Mouse (Mus musculus): ENCODE results near the gene Usp37. TPM values are rescaled to one million over a fixed set of nuclear protein-coding genes. Genes with fewer than 3 reads are reported as not detected.

The Usp37 gene
- polyA plus RNA-seq, 1 experiment from 2014 or later, result 9.2 TPM

GRCm38 (mm10) chr1:74390287-74390906 is 153.7 kb downstream of the Usp37 start:
- peak overlapping the region; percentile 23 for H3K4me3 ChIP-seq (ENCODE audit: low read depth, low read length)
- peak; percentile 87 for TF ChIP-seq CTCF (IDR thresholded peaks at IDR 0.05; ENCODE audit: low read depth)
- H3K9me3 ChIP-seq (ENCODE audit: control insufficient read depth), result no peaks in the 10 kb centered on the region
- H3K4me1 ChIP-seq (replicated peaks; ENCODE audit: control insufficient read depth, insufficient read depth, low read length), result peaks cover 5% of the 10 kb centered on the region
- H3K9ac ChIP-seq (ENCODE audit: low read depth, low read length), result peak overlapping the region; percentile 24; the same call in 1 of the 2 replicates
- H3K4me2 ChIP-seq (replicated peaks; ENCODE audit: low read depth), result peak overlapping the region; percentile 96
- H3K36me3 ChIP-seq (ENCODE audit: control insufficient read depth, insufficient read depth), result peaks cover 20% of the 10 kb centered on the region
- 4% methylated on average over 21 of the region's 21 CpGs for WGBS
- peak overlapping the region; percentile 46; the same call in 1 of the 2 replicates for H3K27ac ChIP-seq (ENCODE audit: low read depth, low read length)
- H3K27me3 ChIP-seq (replicated peaks; ENCODE audit: control insufficient read depth, insufficient read depth, low read length), result no peaks in the 10 kb centered on the region
- ATAC-seq, result no peak

GRCm38 (mm10) chr1:74389831-74390286 is 154.2 kb downstream of the Usp37 start:
- Histone ChIP-seq H3K27me3 (replicated peaks; ENCODE audit: control insufficient read depth, insufficient read depth, low read length) (no peaks in the 10 kb centered on the region), H3K4me3 (ENCODE audit: low read depth, low read length) (peak overlapping the region; percentile 23), H3K27ac (ENCODE audit: low read depth, low read length) (peak overlapping the region; percentile 46), H3K9me3 (ENCODE audit: control insufficient read depth) (no peaks in the 10 kb centered on the region), H3K4me2 (replicated peaks; ENCODE audit: low read depth) (peak overlapping the region; percentile 96), H3K4me1 (replicated peaks; ENCODE audit: control insufficient read depth, insufficient read depth, low read length) (peaks cover 5% of the 10 kb centered on the region), H3K36me3 (ENCODE audit: control insufficient read depth, insufficient read depth) (peaks cover 15% of the 10 kb centered on the region), H3K9ac (ENCODE audit: low read depth, low read length) (0 out of 2 replicates have a peak overlapping the region, but pooled peaks have one; percentile 24)
- WGBS, result 5% methylated on average over 29 of the region's 29 CpGs
- no peak for ATAC-seq
- TF ChIP-seq CTCF (IDR thresholded peaks at IDR 0.05; ENCODE audit: low read depth), result no peak

GRCm38 (mm10) chr1:74388398-74388920 is 155.6 kb downstream of the Usp37 start:
- no peak overlapping the region for H3K27ac ChIP-seq (ENCODE audit: low read depth, low read length)
- 79% methylated on average over 7 of the region's 7 CpGs for WGBS
- no peak overlapping the region for H3K4me2 ChIP-seq (replicated peaks; ENCODE audit: low read depth)
- no peaks in the 10 kb centered on the region for H3K27me3 ChIP-seq (replicated peaks; ENCODE audit: control insufficient read depth, insufficient read depth, low read length)
- H3K9ac ChIP-seq (ENCODE audit: low read depth, low read length), result no peak overlapping the region
- H3K4me3 ChIP-seq (ENCODE audit: low read depth, low read length), result no peak overlapping the region
- no peaks in the 10 kb centered on the region for H3K9me3 ChIP-seq (ENCODE audit: control insufficient read depth)
- TF ChIP-seq CTCF (IDR thresholded peaks at IDR 0.05; ENCODE audit: low read depth), result no peak
- H3K36me3 ChIP-seq (ENCODE audit: control insufficient read depth, insufficient read depth), result peaks cover under 1% of the 10 kb centered on the region; the same call in 1 of the 2 replicates
- peaks cover 5% of the 10 kb centered on the region for H3K4me1 ChIP-seq (replicated peaks; ENCODE audit: control insufficient read depth, insufficient read depth, low read length)
- no peak for ATAC-seq

DNA sequence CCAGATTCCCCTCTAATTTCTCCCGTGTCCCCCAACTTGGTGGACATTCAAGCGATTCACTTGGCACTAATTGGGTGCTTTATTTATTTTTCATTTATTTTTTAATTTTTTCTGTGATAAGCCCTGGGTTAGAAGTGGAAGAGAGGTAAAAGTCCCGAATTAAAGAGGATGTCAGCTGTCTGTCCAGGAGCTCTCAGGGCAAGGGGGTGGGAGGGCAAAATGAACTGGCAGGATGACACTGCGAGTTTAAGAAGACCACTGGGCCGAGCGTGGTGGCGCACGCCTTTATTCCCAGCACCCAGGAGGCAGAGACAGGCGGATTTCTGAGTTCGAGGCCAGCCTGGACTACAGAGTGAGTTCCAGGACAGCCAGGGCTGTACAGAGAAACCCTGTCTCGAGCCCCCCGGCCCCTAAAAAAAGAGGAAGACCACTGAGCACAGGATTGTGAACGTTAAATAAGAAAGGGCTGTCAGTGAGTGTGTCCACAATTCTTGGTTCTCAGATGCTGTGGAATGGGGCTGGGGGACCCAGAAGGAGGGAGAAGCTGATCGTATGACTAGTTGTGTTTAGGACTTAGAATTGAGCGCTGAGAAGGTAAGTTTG is 156.6 kb downstream of the Usp37 start:
- no peaks in the 10 kb centered on the region for H3K27me3 ChIP-seq (replicated peaks; ENCODE audit: control insufficient read depth, insufficient read depth, low read length)
- H3K4me3 ChIP-seq (ENCODE audit: low read depth, low read length), result peak overlapping the region; percentile 45
- peaks cover 5% of the 10 kb centered on the region for H3K4me1 ChIP-seq (replicated peaks; ENCODE audit: control insufficient read depth, insufficient read depth, low read length)
- H3K9me3 ChIP-seq (ENCODE audit: control insufficient read depth), result no peaks in the 10 kb centered on the region
- H3K27ac ChIP-seq (ENCODE audit: low read depth, low read length), result peak overlapping the region; percentile 98
- H3K4me2 ChIP-seq (replicated peaks; ENCODE audit: low read depth), result peak overlapping the region; percentile 65
- 57% methylated on average over 15 of the region's 15 CpGs for WGBS
- no peak for TF ChIP-seq CTCF (IDR thresholded peaks at IDR 0.05; ENCODE audit: low read depth)
- H3K9ac ChIP-seq (ENCODE audit: low read depth, low read length), result no peak overlapping the region; the same call in 1 of the 2 replicates
- no peaks in the 10 kb centered on the region; the same call in 1 of the 2 replicates for H3K36me3 ChIP-seq (ENCODE audit: control insufficient read depth, insufficient read depth)
- no peak for ATAC-seq

- Histone ChIP-seq H3K27me3 (replicated peaks; ENCODE audit: control insufficient read depth, insufficient read depth, low read length) (no peaks in the 10 kb centered on the region), H3K4me3 (ENCODE audit: low read depth, low read length) (peak overlapping the region; percentile 45), H3K36me3 (ENCODE audit: control insufficient read depth, insufficient read depth) (no peaks in the 10 kb centered on the region; the same call in 1 of the 2 replicates), H3K9me3 (ENCODE audit: control insufficient read depth) (no peaks in the 10 kb centered on the region), H3K4me2 (replicated peaks; ENCODE audit: low read depth) (peak overlapping the region; percentile 65), H3K27ac (ENCODE audit: low read depth, low read length) (peak overlapping the region; percentile 98), H3K4me1 (replicated peaks; ENCODE audit: control insufficient read depth, insufficient read depth, low read length) (peaks cover 5% of the 10 kb centered on the region; the same call in 1 of the 2 replicates), H3K9ac (ENCODE audit: low read depth, low read length) (peak overlapping the region; percentile 61)
- whole genome bisulfite sequencing, result 0% methylated on average over 26 of the region's 26 CpGs
- ATAC-seq, result peak; percentile 75
- peak; percentile 78 for TF ChIP-seq CTCF (IDR thresholded peaks at IDR 0.05; ENCODE audit: low read depth)
Measured at GRCm38 (mm10) chr1:74386714-74387385, 157.2 kb downstream of the Usp37 start.

DNA sequence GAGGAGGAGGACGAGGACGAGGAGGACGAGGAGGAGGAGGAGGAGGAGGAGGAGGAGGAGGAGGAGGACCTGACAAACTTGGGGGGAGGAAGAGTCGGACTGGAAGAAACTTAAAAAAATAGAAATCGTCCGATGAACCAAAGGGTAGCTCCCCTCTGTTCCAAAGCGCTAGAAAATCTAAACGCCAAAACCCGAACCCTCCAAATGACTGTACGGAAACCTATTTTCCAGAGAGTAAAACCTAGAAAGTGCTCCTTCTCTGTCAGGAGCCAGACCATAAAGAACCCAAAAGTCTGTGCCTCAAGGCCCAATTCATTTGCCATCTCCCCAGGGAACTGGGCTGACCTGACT is 157.7 kb downstream of the Usp37 start:
- ATAC-seq, result no peak
- Histone ChIP-seq H3K4me3 (ENCODE audit: low read depth, low read length) (peak overlapping the region; percentile 45), H3K27me3 (replicated peaks; ENCODE audit: control insufficient read depth, insufficient read depth, low read length) (no peaks in the 10 kb centered on the region), H3K9me3 (ENCODE audit: control insufficient read depth) (no peaks in the 10 kb centered on the region), H3K9ac (ENCODE audit: low read depth, low read length) (peak overlapping the region; percentile 61; the same call in 1 of the 2 replicates), H3K4me2 (replicated peaks; ENCODE audit: low read depth) (peak overlapping the region; percentile 65), H3K4me1 (replicated peaks; ENCODE audit: control insufficient read depth, insufficient read depth, low read length) (peaks cover 5% of the 10 kb centered on the region; the same call in 1 of the 2 replicates), H3K36me3 (ENCODE audit: control insufficient read depth, insufficient read depth) (no peaks in the 10 kb centered on the region; the same call in 1 of the 2 replicates), H3K27ac (ENCODE audit: low read depth, low read length) (peak overlapping the region; percentile 98)
- TF ChIP-seq CTCF (IDR thresholded peaks at IDR 0.05; ENCODE audit: low read depth), result no peak
- WGBS, result 45% methylated on average over 8 of the region's 10 CpGs
